31 mouse cellular contexts compared by ENCODE assay signal in the genomic region with DNA sequence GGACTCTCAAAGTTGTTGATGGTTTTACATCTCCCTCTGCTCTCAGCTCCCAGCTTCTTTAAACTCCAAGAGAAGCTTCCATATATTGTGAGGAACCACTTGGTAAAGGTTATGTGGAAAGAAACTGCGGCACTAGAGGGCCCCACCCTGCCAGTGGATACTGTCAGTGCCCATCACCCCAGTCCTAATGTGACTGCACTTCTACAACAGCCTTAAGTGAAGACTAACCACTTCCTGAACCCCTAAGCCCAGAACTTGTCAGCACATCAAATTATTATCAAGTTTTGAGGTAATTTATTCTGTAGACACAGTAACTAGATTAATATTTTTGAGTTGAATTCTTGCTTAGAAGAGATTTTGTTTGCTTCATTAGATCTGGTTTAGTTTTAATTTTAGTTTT.
A peak's percentile ranks its signal among the peaks of the same experiment; 100 is the strongest.
DNase-seq lines count a peak whose midpoint lies in the region; ATAC-seq and TF ChIP-seq lines count a peak whose summit lies in the region.
"Had no signal": no experiment of that assay in that cellular context is flagged by ENCODE, and none has a peak within 500 bp of the region (broad histone marks: within the 10 kb centered on the region; RNA-seq: fewer than 3 reads in every experiment).

No protein-coding gene starts in this region.

- no peak overlapping the region for H3K4me2 ChIP-seq in CH12.LX (ENCODE audit: insufficient read depth, low read depth, poor library complexity, severe bottlenecking)
- H3K4me2 ChIP-seq: embryonic facial prominence, embryonic 13.5 days; forebrain, embryonic 15.5 days; heart, embryonic 12.5 days; hindbrain, embryonic 14.5 days; kidney, embryonic 15.5 days; limb, embryonic 15.5 days; liver, embryonic 13.5 days had no signal

- dilution Hi-C loops in CH12.LX (cut with MboI; ENCODE audit: extremely low pct_ligation_motif_present, extremely low pct_unique_long_range_greater_than_20kb, low sequenced_read_pairs), result no loop called here

- no peak for TF ChIP-seq EP300 in CH12.LX (IDR thresholded peaks at IDR 0.05; ENCODE audit: low read length)

- peak; percentile 39 for TF ChIP-seq RAD21 in CH12.LX (IDR thresholded peaks at IDR 0.05; ENCODE audit: low read depth, low read length)

- H3K79me2 ChIP-seq in CH12.LX (replicated peaks; ENCODE audit: control insufficient read depth, extremely low read depth, insufficient read depth, poor library complexity, severe bottlenecking), result no peaks in the 10 kb centered on the region
- no peaks in the 10 kb centered on the region for H3K79me2 ChIP-seq in macrophage (ENCODE audit: inconsistent target)

- H3K4me3 ChIP-seq in CH12.LX (replicated peaks in 1 of 3; ENCODE audit: low read depth in 2 of 3, low read length in 2 of 3, poor library complexity in 1 of 3) (no peak overlapping the region), macrophage (ENCODE audit: inconsistent target) (no peak overlapping the region)
- H3K4me3 ChIP-seq: embryonic facial prominence, embryonic 13.5 days; forebrain, embryonic 10.5 days; forebrain, embryonic 15.5 days; heart, embryonic 12.5 days; kidney, embryonic 15.5 days; layer of hippocampus, adult 2 months; left cerebral cortex, adult 2 months; limb, embryonic 15.5 days; liver, embryonic 13.5 days had no signal

- H3K9me3 ChIP-seq in CH12.LX (replicated peaks; ENCODE audit: low read length), result no peaks in the 10 kb centered on the region
- H3K9me3 ChIP-seq: embryonic facial prominence, embryonic 13.5 days; forebrain, embryonic 10.5 days; forebrain, embryonic 15.5 days; heart, embryonic 12.5 days; kidney, embryonic 15.5 days; limb, embryonic 15.5 days; liver, embryonic 13.5 days had no signal

- H3K27me3 ChIP-seq in CH12.LX (replicated peaks), result no peaks in the 10 kb centered on the region
- H3K27me3 ChIP-seq: embryonic facial prominence, embryonic 13.5 days; forebrain, embryonic 15.5 days; heart, embryonic 12.5 days; kidney, embryonic 15.5 days; limb, embryonic 15.5 days; liver, embryonic 13.5 days had no signal

- H3K9ac ChIP-seq in CH12.LX (ENCODE audit: insufficient read depth, low read depth), result no peak overlapping the region
- H3K9ac ChIP-seq: embryonic facial prominence, embryonic 13.5 days; forebrain, embryonic 15.5 days; heart, embryonic 12.5 days; hindbrain, embryonic 14.5 days; kidney, embryonic 15.5 days; limb, embryonic 15.5 days; liver, embryonic 13.5 days had no signal

- H3K27ac ChIP-seq in CH12.LX (ENCODE audit: insufficient read depth, low read depth), result no peak overlapping the region
- peak overlapping the region; percentile 94 for H3K27ac ChIP-seq in macrophage
- H3K27ac ChIP-seq: embryonic facial prominence, embryonic 13.5 days; forebrain, embryonic 10.5 days; forebrain, embryonic 15.5 days; hindbrain, embryonic 14.5 days; kidney, embryonic 15.5 days; layer of hippocampus, adult 2 months; left cerebral cortex, adult 2 months; limb, embryonic 15.5 days; liver, embryonic 13.5 days had no signal

- no peak for TF ChIP-seq POLR2A in CH12.LX (IDR thresholded peaks at IDR 0.05; ENCODE audit: low read depth, low read length)

- peak in 1 of 2 experiments; percentile 43; a peak in 2 of 4 replicates for TF ChIP-seq CTCF in CH12.LX (conservative IDR thresholded peaks at IDR 0.05 in 1 of 2, IDR thresholded peaks at IDR 0.05 in 1 of 2; ENCODE audit: low read depth in 2 of 2, low read length in 2 of 2)

- DNase-seq in CH12.LX (ENCODE audit: extremely low read depth), result no peak
- DNase-seq in left cerebral cortex, postnatal 25 days (ENCODE audit: low spot score in 2 of 2), result no peak
- DNase-seq in kidney, postnatal 4 days, result no peak
- no peak for DNase-seq in left cerebral cortex, postnatal 4 days
- DNase-seq: adrenal gland, adult 2 months; adrenal gland, postnatal 36 days; cerebellum, adult 2 months; gastrocnemius, postnatal 25 days; heart, adult 18-20 months; heart, postnatal 4 days; kidney, adult 18-20 months; kidney, postnatal 25 days; liver, embryonic 13.5 days; lung, adult 18-20 months; lung, postnatal 10 days; midbrain, embryonic 14.5 days; right cerebral cortex, postnatal 25 days; thymus, adult 18-20 months; thymus, postnatal 4 days had no signal

- in situ Hi-C loops in CH12.LX (cut with MboI; ENCODE audit: low pct_ligation_motif_present, low pct_unique_long_range_greater_than_20kb, low sequenced_read_pairs), result no loop called here

- H3K4me1 ChIP-seq in CH12.LX (ENCODE audit: control insufficient read depth in 1 of 2, insufficient read depth in 2 of 2), result 0 out of 4 replicates have a peak, but pooled peaks cover 0 to 2% of the 10 kb centered on the region in 2 experiments
- H3K4me1 ChIP-seq: forebrain, embryonic 10.5 days; forebrain, embryonic 15.5 days; kidney, embryonic 15.5 days; liver, embryonic 13.5 days had no signal

- intact Hi-C loops in left cerebral cortex, postnatal 25 days (cut with DNase I), result no loop called here
- intact Hi-C loops in left cerebral cortex, postnatal 4 days (cut with DNase I), result no loop called here

- H3K36me3 ChIP-seq in CH12.LX (replicated peaks in 1 of 2; ENCODE audit: control insufficient read depth in 1 of 2, insufficient read depth in 1 of 2, low read length in 1 of 2) (no peaks in the 10 kb centered on the region), macrophage (ENCODE audit: inconsistent target) (no peaks in the 10 kb centered on the region)
- H3K36me3 ChIP-seq: embryonic facial prominence, embryonic 13.5 days; forebrain, embryonic 10.5 days; forebrain, embryonic 15.5 days; heart, embryonic 12.5 days; kidney, embryonic 15.5 days; limb, embryonic 15.5 days; liver, embryonic 13.5 days had no signal

- WGBS in macrophage (ENCODE audit: missing documents), result 0% methylated on average over 1 of the region's 1 CpGs

- peak; percentile 95 for ATAC-seq in common myeloid progenitor, adult 5-6 weeks (replicated peaks; ENCODE audit: low read depth, poor library complexity, severe bottlenecking)
- no peak for ATAC-seq in monocyte, adult 5-6 weeks (replicated peaks; ENCODE audit: insufficient number of reproducible peaks, low FRiP score, low TSS enrichment, poor library complexity, severe bottlenecking)
- ATAC-seq: forebrain, embryonic 15.5 days had no signal

TF ChIP-seq in CH12.LX, 34 proteins besides CTCF, POLR2A, EP300 and RAD21:
- TF ChIP-seq SMC3 (IDR thresholded peaks at IDR 0.05; ENCODE audit: low read depth, low read length), result peak; percentile 31
- no peak for TF ChIP-seq CHD2 (IDR thresholded peaks at IDR 0.05; ENCODE audit: low read length)
- no peak for TF ChIP-seq ZKSCAN1 (IDR thresholded peaks at IDR 0.05; ENCODE audit: borderline replicate concordance, low read depth, low read length)
- no peak for TF ChIP-seq HCFC1 (IDR thresholded peaks at IDR 0.05; ENCODE audit: low read depth, low read length)
